Mouse (Mus musculus) midbrain, embryonic 11.5 days (tissue): ENCODE data around the gene Kdm1b. TPM values are rescaled to one million over a fixed set of nuclear protein-coding genes. Genes with fewer than 3 reads are reported as not detected.

Source experiments
- ATAC-seq: fragments of 200-750 bp; cut with Nextera tagmentation; 2 replicates; pipeline ENCODE4 v1.8.0; 2017; ENCODE audit warnings: moderate TSS enrichment, moderate library complexity; ENCODE audit not compliant: low FRiP score
- DNase-seq: peaks from one replicate; pipeline ENCODE4 v3.0.0; 2015; ENCODE audit warnings: low spot score; ENCODE audit errors: missing footprints
- H3K27ac ChIP-seq: fragments of 300-500 bp; sonication (generic); 2 replicates; pipeline ENCODE4 v1.5.1; 2014; ENCODE audit warnings: low read depth, low read length
- H3K27me3 ChIP-seq: fragments of 300-500 bp; sonication (generic); 2 replicates; pipeline ENCODE4 v1.6.1; 2014; ENCODE audit warnings: mild to moderate bottlenecking, low read length, moderate library complexity, mixed read lengths; ENCODE audit not compliant: control insufficient read depth, insufficient read depth
- H3K36me3 ChIP-seq: fragments of 300-500 bp; sonication (generic); 2 replicates; pipeline ENCODE4 v1.6.1; 2014; ENCODE audit warnings: mild to moderate bottlenecking, low read length, moderate library complexity, mixed read lengths; ENCODE audit not compliant: control insufficient read depth, insufficient read depth
- H3K4me1 ChIP-seq: fragments of 300-500 bp; sonication (generic); 2 replicates; pipeline ENCODE4 v1.6.1; 2014; ENCODE audit warnings: low read length; ENCODE audit not compliant: control insufficient read depth, insufficient read depth
- H3K4me2 ChIP-seq: fragments of 300-500 bp; sonication (generic); 2 replicates; pipeline ENCODE4 v1.6.1; 2014; ENCODE audit warnings: mild to moderate bottlenecking, moderate library complexity
- H3K4me3 ChIP-seq: fragments of 300-500 bp; sonication (generic); 2 replicates; pipeline ENCODE4 v1.5.1; 2014; ENCODE audit warnings: low read depth, low read length
- H3K9ac ChIP-seq: fragments of 300-500 bp; sonication (generic); 2 replicates; pipeline ENCODE4 v1.6.1; 2014; ENCODE audit warnings: low read length
- H3K9me3 ChIP-seq: fragments of 300-500 bp; sonication (generic); 2 replicates; pipeline ENCODE4 v1.6.1; 2016; ENCODE audit warnings: low read length; ENCODE audit not compliant: control insufficient read depth
- WGBS: fragments of 180-500 bp; shearing (Covaris S2); extraction: QIAGEN DNeasy Blood & Tissue Kit; methylation state at CpG from one replicate; pipeline ENCODE4 v1.1.7; 2014; 5-methylcytosine and 5-hydroxymethylcytosine counted together
- polyA plus RNA-seq: library from polyadenylated mRNA; unstranded; fragments of >200 nt; fragmentation: Nextera tagmentation; extraction: Ambion mirVana; gene quantifications from 2 replicates; pipeline ENCODE4 v1.2.1, GENCODE M21; 2014

Kdm1b gene
- polyA plus RNA-seq, 1 experiment from 2014 or later = 20.2 TPM

- H3K27me3 ChIP-seq = no peaks in the 10 kb centered on the region
- no peak overlapping the region for H3K9ac ChIP-seq
- WGBS = 95% methylated on average over 2 of the region's 2 CpGs
- H3K4me2 ChIP-seq = no peak overlapping the region
- H3K4me1 ChIP-seq = no peaks in the 10 kb centered on the region
- DNase-seq (no peak), ATAC-seq (no peak)
- H3K4me3 ChIP-seq = no peak overlapping the region
- peaks cover 17% of the 10 kb centered on the region for H3K36me3 ChIP-seq
- no peaks in the 10 kb centered on the region for H3K9me3 ChIP-seq
- no peak overlapping the region for H3K27ac ChIP-seq
These were observed 50.5 kb downstream of the Kdm1b start for GRCm38 (mm10) chr13:47093791-47094190.

GRCm38 (mm10) chr13:47096591-47096990 lies 53.3 kb downstream of the Kdm1b start:
- H3K4me3 ChIP-seq = no peak overlapping the region
- H3K4me1 ChIP-seq = no peaks in the 10 kb centered on the region
- H3K9me3 ChIP-seq = no peaks in the 10 kb centered on the region
- 84% methylated on average over 2 of the region's 2 CpGs for WGBS
- DNase-seq = no peak
- ATAC-seq = no peak
- H3K27ac ChIP-seq = no peak overlapping the region
- no peaks in the 10 kb centered on the region for H3K27me3 ChIP-seq
- no peak overlapping the region for H3K9ac ChIP-seq
- H3K36me3 ChIP-seq = peaks cover 14% of the 10 kb centered on the region
- no peak overlapping the region for H3K4me2 ChIP-seq

- no peak overlapping the region for H3K27ac ChIP-seq
- H3K36me3 ChIP-seq = peaks cover 9% of the 10 kb centered on the region; the same call in 1 of the 2 replicates
- H3K4me3 ChIP-seq = no peak overlapping the region
- DNase-seq (no peak), ATAC-seq (no peak)
- no peak overlapping the region for H3K4me2 ChIP-seq
- H3K4me1 ChIP-seq = peaks cover 15% of the 10 kb centered on the region
- H3K9me3 ChIP-seq = no peaks in the 10 kb centered on the region
- H3K9ac ChIP-seq = no peak overlapping the region
- H3K27me3 ChIP-seq = no peaks in the 10 kb centered on the region
- 87% methylated on average over 7 of the region's 7 CpGs for WGBS
These were observed 56.0 kb downstream of the Kdm1b start for GRCm38 (mm10) chr13:47099265-47099664.

- Histone ChIP-seq H3K4me2 (no peak overlapping the region), H3K4me3 (no peak overlapping the region), H3K4me1 (peaks cover 16% of the 10 kb centered on the region), H3K27ac (no peak overlapping the region), H3K27me3 (no peaks in the 10 kb centered on the region), H3K9ac (no peak overlapping the region), H3K36me3 (peaks cover 9% of the 10 kb centered on the region; the same call in 1 of the 2 replicates), H3K9me3 (no peaks in the 10 kb centered on the region)
- WGBS = 92% methylated on average over 2 of the region's 2 CpGs
- ATAC-seq (no peak), DNase-seq (no peak)
These were observed 57.3 kb downstream of the Kdm1b start for GRCm38 (mm10) chr13:47100587-47100986.

GRCm38 (mm10) chr13:47104146-47104545 lies 60.8 kb downstream of the Kdm1b start:
- Histone ChIP-seq H3K4me3 (peak overlapping the region; percentile 96), H3K27ac (no peak overlapping the region), H3K36me3 (peaks cover 3% of the 10 kb centered on the region; the same call in 1 of the 2 replicates), H3K27me3 (no peaks in the 10 kb centered on the region), H3K4me1 (peaks cover 21% of the 10 kb centered on the region), H3K4me2 (peak overlapping the region; percentile 71), H3K9me3 (no peaks in the 10 kb centered on the region), H3K9ac (peak overlapping the region; percentile 59; the same call in 1 of the 2 replicates)
- DNase-seq (no peak), ATAC-seq (no peak)
- WGBS = 18% methylated on average over 2 of the region's 2 CpGs

- DNase-seq (peak; percentile 96), ATAC-seq (no peak)
- Histone ChIP-seq H3K4me3 (peak overlapping the region; percentile 96), H3K4me1 (peaks cover 21% of the 10 kb centered on the region), H3K9ac (peak overlapping the region; percentile 99), H3K27me3 (no peaks in the 10 kb centered on the region), H3K27ac (peak overlapping the region; percentile 99), H3K36me3 (peaks cover 3% of the 10 kb centered on the region; the same call in 1 of the 2 replicates), H3K9me3 (no peaks in the 10 kb centered on the region), H3K4me2 (peak overlapping the region; percentile 71)
- WGBS = under 1% methylated on average over 25 of the region's 25 CpGs
These were observed 61.7 kb downstream of the Kdm1b start for GRCm38 (mm10) chr13:47104856-47105541.

GRCm38 (mm10) chr13:47105711-47106579 lies 62.6 kb downstream of the Kdm1b start, which contains the start of gene Dek:
TSS of gene Dek (minus strand) at chr13:47106201.
- WGBS = under 1% methylated on average over 126 of the region's 129 CpGs
- no peaks in the 10 kb centered on the region for H3K36me3 ChIP-seq

GRCm38 (mm10) chr13:47106580-47106888 lies 63.2 kb downstream of the Kdm1b start:
- Histone ChIP-seq H3K9me3 (no peaks in the 10 kb centered on the region), H3K36me3 (no peaks in the 10 kb centered on the region), H3K9ac (peak overlapping the region; percentile 99), H3K4me3 (peak overlapping the region; percentile 96), H3K4me1 (peaks cover 21% of the 10 kb centered on the region), H3K27me3 (no peaks in the 10 kb centered on the region), H3K27ac (peak overlapping the region; percentile 99), H3K4me2 (peak overlapping the region; percentile 71)
- DNase-seq = peak; percentile 98
- WGBS = 2% methylated on average over 20 of the region's 20 CpGs
- no peak for ATAC-seq

More at GRCm38 (mm10) chr13:47105711-47106579, 62.6 kb downstream of the Kdm1b start, which contains the start of gene Dek:
- Histone ChIP-seq H3K4me1 (peaks cover 21% of the 10 kb centered on the region), H3K9me3 (no peaks in the 10 kb centered on the region), H3K27me3 (no peaks in the 10 kb centered on the region), H3K27ac (peak within 1 kb of the TSS; percentile 99), H3K4me3 (peak within 1 kb of the TSS; percentile 96), H3K9ac (peak within 1 kb of the TSS; percentile 99), H3K4me2 (peak within 1 kb of the TSS; percentile 71)
- peak; percentile 98 for DNase-seq
- peak; percentile 93 for ATAC-seq

- DNase-seq (no peak), ATAC-seq (no peak)
- Histone ChIP-seq H3K9me3 (no peaks in the 10 kb centered on the region), H3K9ac (no peak overlapping the region), H3K4me1 (peaks cover 6% of the 10 kb centered on the region), H3K27me3 (no peaks in the 10 kb centered on the region), H3K4me3 (no peak overlapping the region), H3K4me2 (no peak overlapping the region), H3K27ac (no peak overlapping the region), H3K36me3 (no peaks in the 10 kb centered on the region)
- WGBS = 78% methylated on average over 2 of the region's 2 CpGs
These were observed 65.9 kb downstream of the Kdm1b start for GRCm38 (mm10) chr13:47109239-47109638.
